Mouse (Mus musculus) stomach, embryonic 14.5 days (tissue): ENCODE results near the gene Sytl5. TPM values are rescaled to one million over a fixed set of nuclear protein-coding genes. Genes with fewer than 3 reads are reported as not detected.

Experiments
- ATAC-seq: fragments of 200-750 bp; cut with Nextera tagmentation; 2 replicates; pipeline ENCODE4 v1.8.0; 2017; ENCODE audit warnings: low read depth, moderate TSS enrichment; ENCODE audit not compliant: insufficient number of reproducible peaks, insufficient read depth, low FRiP score
- H3K27ac ChIP-seq: fragments of 300-500 bp; sonication (generic); 2 replicates; pipeline ENCODE4 v1.5.1; 2014; ENCODE audit warnings: mild to moderate bottlenecking, low read length, moderate library complexity, mixed read lengths
- H3K27me3 ChIP-seq: fragments of 300-500 bp; sonication (generic); 2 replicates; pipeline ENCODE4 v1.6.1; 2014; ENCODE audit warnings: low read length, control low read depth, mixed read lengths; ENCODE audit not compliant: control insufficient read depth, insufficient read depth
- H3K36me3 ChIP-seq: fragments of 300-500 bp; sonication (generic); 2 replicates; pipeline ENCODE4 v1.6.1; 2014; ENCODE audit warnings: mild to moderate bottlenecking, control low read depth, low read length, moderate library complexity, mixed read lengths; ENCODE audit not compliant: control insufficient read depth, insufficient read depth
- H3K4me1 ChIP-seq: fragments of 300-500 bp; sonication (generic); 2 replicates; pipeline ENCODE4 v1.6.1; 2014; ENCODE audit warnings: low read length, control low read depth, mixed read lengths; ENCODE audit not compliant: control insufficient read depth, insufficient read depth
- H3K4me2 ChIP-seq: fragments of 300-500 bp; sonication (generic); replicated peaks from 2 replicates; pipeline ENCODE4 v1.6.1; 2014; ENCODE audit warnings: low read depth, low read length, control low read depth
- H3K4me3 ChIP-seq: fragments of 300-500 bp; sonication (generic); 2 replicates; pipeline ENCODE4 v1.5.1; 2014; ENCODE audit warnings: low read depth, low read length, control low read depth
- H3K9ac ChIP-seq: fragments of 300-500 bp; sonication (generic); replicated peaks from 2 replicates; pipeline ENCODE4 v1.6.1; 2014; ENCODE audit warnings: low read depth, mild to moderate bottlenecking, control low read depth, low read length, moderate library complexity, mixed read lengths
- H3K9me3 ChIP-seq: fragments of 300-500 bp; sonication (generic); 2 replicates; pipeline ENCODE4 v1.6.1; 2016; ENCODE audit warnings: low read depth, low read length, control low read depth; ENCODE audit not compliant: control insufficient read depth
- WGBS: fragments of 180-500 bp; shearing (Covaris S2); extraction: QIAGEN DNeasy Blood & Tissue Kit; methylation state at CpG from one replicate; pipeline ENCODE4 v1.1.7; 2014; 5-methylcytosine and 5-hydroxymethylcytosine counted together
- polyA plus RNA-seq: library from polyadenylated mRNA; unstranded; fragments of >200 nt; fragmentation: Nextera tagmentation; extraction: Ambion mirVana; gene quantifications from 2 replicates; pipeline ENCODE4 v1.2.1, GENCODE M21; 2014

Gene Sytl5
- polyA plus RNA-seq, 1 experiment from 2014 or later, result 2.6 TPM

- WGBS, result 59% methylated on average over 1 of the region's 1 CpGs
- Histone ChIP-seq H3K27me3 (no peaks in the 10 kb centered on the region), H3K4me1 (no peaks in the 10 kb centered on the region), H3K27ac (no peak overlapping the region), H3K4me2 (no peak overlapping the region), H3K36me3 (no peaks in the 10 kb centered on the region), H3K9ac (no peak overlapping the region), H3K4me3 (no peak overlapping the region), H3K9me3 (no peaks in the 10 kb centered on the region)
- ATAC-seq, result no peak
Observed at GRCm38 (mm10) chrX:10005946-10006345, 120.5 kb downstream of the Sytl5 start.

- no peak overlapping the region for H3K4me2 ChIP-seq
- H3K9me3 ChIP-seq, result no peaks in the 10 kb centered on the region
- H3K27ac ChIP-seq, result no peak overlapping the region
- H3K4me3 ChIP-seq, result no peak overlapping the region
- ATAC-seq, result no peak
- H3K4me1 ChIP-seq, result no peaks in the 10 kb centered on the region
- H3K27me3 ChIP-seq, result no peaks in the 10 kb centered on the region
- no peaks in the 10 kb centered on the region for H3K36me3 ChIP-seq
- H3K9ac ChIP-seq, result no peak overlapping the region
- 80% methylated on average over 1 of the region's 1 CpGs for whole genome bisulfite sequencing
Observed at GRCm38 (mm10) chrX:10007675-10008270, 122.4 kb downstream of the Sytl5 start.

GRCm38 (mm10) chrX:10010202-10010601 is 124.8 kb downstream of the Sytl5 start:
- no peak overlapping the region for H3K4me3 ChIP-seq
- H3K27ac ChIP-seq, result no peak overlapping the region
- no peak overlapping the region for H3K9ac ChIP-seq
- H3K4me1 ChIP-seq, result no peaks in the 10 kb centered on the region
- H3K36me3 ChIP-seq, result no peaks in the 10 kb centered on the region
- H3K4me2 ChIP-seq, result no peak overlapping the region
- ATAC-seq, result no peak
- H3K27me3 ChIP-seq, result no peaks in the 10 kb centered on the region
- H3K9me3 ChIP-seq, result no peaks in the 10 kb centered on the region

GRCm38 (mm10) chrX:10034666-10035065 is 149.2 kb downstream of the Sytl5 start:
- Histone ChIP-seq H3K9me3 (no peaks in the 10 kb centered on the region), H3K4me3 (no peak overlapping the region), H3K4me2 (no peak overlapping the region), H3K36me3 (no peaks in the 10 kb centered on the region), H3K27me3 (no peaks in the 10 kb centered on the region), H3K27ac (no peak overlapping the region), H3K9ac (no peak overlapping the region), H3K4me1 (no peaks in the 10 kb centered on the region)
- ATAC-seq, result no peak

Other genes starting within 250 kb of the Sytl5 start
- gene Dynlt3, start 222.6 kb upstream of the Sytl5 start, polyA plus RNA-seq, result 67.8 and 71.9 TPM in 2 replicates
- gene Hypm, start 38.7 kb upstream of the Sytl5 start, polyA plus RNA-seq, result not detected in 2 replicates
- gene H2al3, start 35.9 kb upstream of the Sytl5 start, polyA plus RNA-seq, result not detected in 2 replicates
- 22.0 and 24.8 TPM in 2 replicates for gene Srpx, start 232.1 kb downstream of the Sytl5 start, polyA plus RNA-seq